Mouse (Mus musculus): Measurements from ENCODE around the gene Acer2. TPM values are rescaled to one million over a fixed set of nuclear protein-coding genes. Genes with fewer than 3 reads are reported as not detected.
A peak's percentile ranks its signal among the peaks of the same experiment; 100 is the strongest.

Acer2 gene
- total RNA-seq, 2 experiments from 2014 or later = 18.2 to 19.0 TPM

DNA sequence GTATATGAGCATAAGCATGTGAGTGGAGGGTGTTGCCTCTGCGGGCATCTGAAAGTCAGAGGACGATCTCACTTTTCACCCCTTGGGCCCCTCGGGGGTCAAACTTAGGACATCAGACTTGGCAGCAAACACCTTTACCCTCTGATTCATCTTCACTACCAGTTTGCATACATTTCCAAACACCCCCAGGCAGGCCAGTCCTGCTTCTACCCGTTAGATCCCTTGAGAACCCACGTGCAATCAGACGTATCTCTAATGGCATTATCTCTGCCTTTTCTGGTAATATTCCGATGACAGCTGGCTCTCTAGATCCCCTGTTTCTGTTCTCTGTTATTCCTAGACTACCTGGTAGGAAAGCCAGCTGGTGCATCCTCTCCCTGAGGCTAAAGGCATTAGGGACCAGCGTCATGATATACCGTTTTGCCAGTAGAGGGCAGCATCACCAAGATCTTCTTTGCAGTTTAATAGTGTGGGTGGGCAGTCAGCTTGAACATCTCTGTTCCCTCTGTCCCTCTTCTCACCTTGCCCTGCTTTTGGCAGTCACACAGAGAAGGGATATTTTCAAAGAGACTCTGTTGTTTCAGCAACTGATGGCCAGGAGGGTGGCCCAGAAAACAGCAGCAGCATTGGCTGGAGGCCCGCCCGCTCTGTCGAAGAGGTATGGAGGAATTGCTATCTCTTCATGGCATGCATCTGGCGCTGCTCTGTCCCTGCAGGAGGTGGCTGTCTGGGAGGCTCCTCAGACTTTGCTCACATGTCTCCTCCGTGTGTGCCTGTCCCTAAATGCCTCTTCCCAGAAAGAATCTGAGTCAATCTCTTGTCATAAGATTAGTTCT lies 83.6 kb downstream of the Acer2 start:
- peak; percentile 76 for DNase-seq

DNA sequence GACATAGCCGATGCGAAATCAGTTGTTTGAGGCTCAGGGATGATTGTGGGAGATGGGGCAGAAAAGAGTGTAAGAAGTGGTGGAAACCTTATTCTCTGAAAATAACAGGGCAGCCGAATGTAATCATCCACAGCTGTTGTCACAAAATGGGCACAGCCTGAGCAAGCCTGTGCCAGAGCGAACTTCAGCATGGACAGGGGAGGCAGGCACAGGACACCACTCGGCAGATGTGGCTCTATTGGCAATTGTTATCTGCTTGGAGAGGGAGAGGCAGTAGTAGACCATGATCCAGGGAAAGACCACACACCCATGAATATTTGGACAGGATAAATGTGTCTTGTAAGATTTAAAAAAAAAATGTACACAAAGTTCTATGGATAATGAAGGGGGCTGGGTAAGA lies 103.1 kb downstream of the Acer2 start:
- DNase-seq = no peak

Other genes starting within 250 kb of the Acer2 start
- gene Plin2, start 204.3 kb upstream of the Acer2 start, total RNA-seq (2021) = 100 to 1,000 TPM in 1 of 2 experiments, 10 to 100 TPM in 1; 99.8 to 104 TPM
- 10 to 100 TPM; 26.2 to 33.0 TPM for gene Dennd4c, start 125.8 kb upstream of the Acer2 start, total RNA-seq (2021)
- 100 to 1,000 TPM; 718 to 724 TPM for gene Rps6, start 17.0 kb upstream of the Acer2 start, total RNA-seq (2021)

Data from heart, postnatal 4 days (tissue).